Mouse (Mus musculus): ENCODE data around the gene Rtn4r.

Rtn4r gene

GRCm38 (mm10) chr16:18197881-18198280 is 70.4 kb downstream of the Rtn4r start:
- no peak for DNase-seq

- DNase-seq = no peak
Observed at GRCm38 (mm10) chr16:18198365-18199098, 71.1 kb downstream of the Rtn4r start.

- no peak for DNase-seq
Observed at GRCm38 (mm10) chr16:18200062-18200461, 72.6 kb downstream of the Rtn4r start.

- DNase-seq = no peak
Observed at GRCm38 (mm10) chr16:18201620-18202019, 74.2 kb downstream of the Rtn4r start.

Measured in B cell, adult 2 months (primary cell).